Mouse (Mus musculus) kidney, adult 10 weeks (tissue): ENCODE results near the gene Evpl. TPM values are rescaled to one million over a fixed set of nuclear protein-coding genes. Genes with fewer than 3 reads are reported as not detected.

Source experiments
- polyA plus RNA-seq: library from polyadenylated mRNA; stranded (reverse); fragments of 350-450 nt; fragmentation: Illumina TruSeq; extraction: RNeasy Lipid Tissue Mini Kit (QIAGEN cat#74804); gene quantifications from one replicate; pipeline ENCODE4 v1.2.3, GENCODE M21; 2014; ENCODE audit warnings: low read depth, low replicate concordance

Evpl gene
- not detected for polyA plus RNA-seq

DNA sequence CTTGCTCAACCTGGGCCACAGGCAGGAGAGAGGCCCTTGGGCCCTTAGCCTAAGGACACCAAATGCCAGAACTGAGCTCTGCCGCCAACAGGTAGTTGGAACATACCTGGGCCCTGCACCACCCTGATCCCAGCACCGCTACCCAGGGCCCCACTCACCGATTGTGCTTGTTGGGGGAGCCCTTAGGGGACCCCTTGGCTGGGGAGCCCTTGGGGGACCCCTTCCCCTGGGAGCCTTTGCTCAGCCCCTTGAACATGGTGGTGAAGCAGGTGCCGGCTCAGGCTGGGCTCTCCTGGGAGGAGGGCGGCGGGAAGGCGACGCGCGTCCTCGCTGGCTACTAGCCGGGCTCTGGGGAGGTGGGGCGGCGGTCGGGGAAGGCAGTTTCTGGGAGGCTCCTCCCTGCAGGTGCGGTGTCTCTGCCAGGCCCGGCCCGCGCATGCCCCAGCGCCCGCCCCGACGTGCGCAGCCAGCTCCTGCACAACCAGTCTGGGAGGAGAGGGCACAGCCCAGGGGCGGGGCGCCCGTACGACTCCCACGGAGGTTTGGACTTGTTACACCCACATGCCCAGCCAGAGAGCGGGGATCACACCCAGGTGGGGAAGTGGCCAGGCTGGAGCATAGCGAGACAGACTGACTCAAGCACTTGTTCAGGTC, at the start of gene Evpl:
Gene Evpl (minus strand): TSS at position 336 of the 654 bp plus-strand sequence.

DNA sequence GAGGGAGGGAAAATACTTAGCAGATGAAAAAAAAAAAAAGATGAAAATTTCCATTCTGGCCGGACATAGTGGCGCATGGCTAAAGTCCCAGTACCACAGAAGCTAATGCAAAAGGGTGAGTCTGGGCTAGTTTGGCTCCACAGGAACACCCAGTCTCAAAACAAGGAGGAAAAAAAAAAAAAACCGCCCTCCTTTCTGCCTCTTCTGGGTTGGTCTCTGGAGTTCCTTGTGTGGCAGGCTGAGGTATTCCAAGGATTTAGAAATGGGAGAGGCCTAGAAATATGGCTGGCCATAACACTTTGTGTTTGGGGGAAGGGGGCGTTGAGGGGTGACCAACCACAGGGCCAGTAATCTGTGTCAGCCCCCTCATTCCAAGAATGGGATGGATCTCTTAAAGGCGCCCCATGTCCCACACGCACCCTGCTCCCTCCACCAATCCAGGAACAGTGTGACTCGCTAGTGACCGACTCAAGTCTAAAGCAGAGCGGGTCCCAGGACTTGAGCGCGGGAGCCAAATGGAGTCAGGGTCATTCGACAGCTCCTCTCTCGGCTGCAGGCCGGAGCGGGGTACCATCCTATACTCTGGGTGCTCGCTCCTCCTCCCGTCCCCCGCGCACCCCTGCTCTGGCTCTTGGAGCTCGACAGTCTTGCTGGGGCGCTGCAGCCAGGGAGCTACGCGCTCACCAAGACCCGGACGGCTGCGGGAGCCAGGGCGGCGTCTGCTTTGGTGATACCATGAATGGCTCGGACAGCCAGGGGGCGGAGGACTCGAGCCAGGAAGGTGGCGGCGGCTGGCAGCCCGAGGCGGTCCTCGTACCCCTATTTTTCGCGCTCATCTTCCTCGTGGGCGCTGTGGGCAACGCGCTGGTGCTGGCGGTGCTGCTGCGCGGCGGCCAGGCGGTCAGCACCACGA, 43.1 kb upstream of the Evpl start, which contains the start of gene Galr2:
Gene Galr2 (plus strand): TSS at position 189 of the 913 bp plus-strand sequence.

DNA sequence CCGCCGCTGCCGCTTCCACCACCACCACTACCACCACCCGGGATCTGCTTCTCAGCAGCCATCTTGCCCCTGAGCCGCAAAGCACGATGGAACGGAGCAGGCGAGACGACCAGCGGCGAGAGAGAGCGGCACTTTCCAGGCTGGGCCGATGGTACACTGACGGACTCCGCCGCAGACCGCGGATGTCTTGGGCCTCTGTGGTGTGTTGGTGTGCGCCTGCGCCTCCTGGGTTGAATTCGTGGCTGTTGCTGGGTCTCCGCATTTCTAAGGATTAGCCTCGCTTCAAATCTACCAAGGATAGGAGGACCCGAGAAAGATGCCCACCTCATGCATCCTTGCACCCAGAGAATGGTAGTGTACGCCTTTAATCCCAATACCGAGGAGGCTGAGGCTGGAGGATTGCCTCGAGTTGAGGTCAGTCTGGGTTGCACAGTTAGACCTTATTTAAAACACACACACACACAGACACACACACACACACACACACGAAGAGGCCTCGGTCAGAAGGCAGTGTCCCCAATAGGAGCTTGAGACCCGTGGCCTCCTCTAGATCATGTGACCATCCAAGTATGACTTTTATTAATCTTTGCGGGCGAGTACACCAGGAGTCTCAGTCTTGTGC, 36.3 kb upstream of the Evpl start, which contains the start of gene Srp68:
Gene Srp68 (minus strand): TSS at position 173 of the 622 bp plus-strand sequence.

DNA sequence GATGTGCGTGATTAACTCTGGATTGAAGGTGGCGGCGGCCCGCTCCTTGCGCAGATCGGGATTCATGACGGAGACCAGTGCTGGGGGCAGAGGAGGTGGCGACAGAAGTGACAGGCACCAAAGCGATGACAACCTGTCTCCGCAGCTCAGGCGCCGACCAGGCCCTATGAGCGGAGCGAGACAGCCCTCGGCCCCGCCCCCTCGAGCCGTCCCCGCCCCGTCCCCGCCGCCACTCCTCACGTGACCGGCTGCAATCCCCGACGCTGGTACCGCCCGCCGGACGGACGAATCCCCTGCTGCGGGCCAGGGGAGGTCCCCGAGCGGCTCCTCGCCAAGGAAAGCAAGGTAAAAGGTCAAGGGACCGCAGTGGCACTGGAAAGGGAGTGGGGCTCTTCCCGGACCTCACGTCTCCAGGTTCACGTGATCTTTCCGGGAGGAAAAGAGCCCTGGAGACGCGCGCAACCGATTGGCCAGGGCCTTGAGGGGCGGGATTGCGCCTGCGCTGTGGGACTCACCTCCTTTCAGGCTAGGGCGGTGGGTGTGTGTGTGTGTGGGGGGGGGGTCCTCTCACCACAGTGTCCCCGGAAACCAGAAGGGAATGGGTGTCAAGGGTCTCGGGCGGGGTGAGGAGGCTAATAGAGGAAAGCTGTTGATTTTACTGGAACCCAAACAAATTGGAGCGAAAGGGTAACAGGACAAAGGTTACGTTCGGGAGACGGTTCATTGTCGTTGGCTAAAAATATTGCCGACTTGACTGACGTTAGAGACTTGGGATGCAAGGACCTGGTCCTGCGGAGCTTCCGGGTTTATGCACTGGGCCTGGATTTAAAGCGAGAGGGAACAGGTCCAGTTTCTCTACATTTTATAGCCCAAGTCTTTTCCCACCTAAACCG, 39.0 kb downstream of the Evpl start, which contains the start of the genes Ten1 and Acox1:
Gene Ten1 (plus strand): TSS at position 217 of the 893 bp plus-strand sequence.
Gene Acox1 (minus strand): TSS at position 407 of the 893 bp plus-strand sequence.

Other genes with a start within 250 kb of the Evpl start
- gene Galk1, start 225.4 kb downstream of the Evpl start, polyA plus RNA-seq, result not detected
- 617 TPM for gene H3f3b, start 210.1 kb downstream of the Evpl start, polyA plus RNA-seq
- 1.1 TPM for gene Unk, start 207.8 kb downstream of the Evpl start, polyA plus RNA-seq
- not detected for gene Unc13d, start 160.1 kb downstream of the Evpl start, polyA plus RNA-seq
- gene Wbp2, start 151.1 kb downstream of the Evpl start, polyA plus RNA-seq, result 27.0 TPM
- gene Trim47, start 110.9 kb downstream of the Evpl start, polyA plus RNA-seq, result not detected
- 5.3 TPM for gene Trim65, start 106.9 kb downstream of the Evpl start, polyA plus RNA-seq
- gene Mrpl38, start 99.2 kb downstream of the Evpl start, polyA plus RNA-seq, result 4.2 TPM
- gene Fbf1, start 69.9 kb downstream of the Evpl start, polyA plus RNA-seq, result 7.5 TPM
- gene Ten1, start 39.2 kb downstream of the Evpl start, polyA plus RNA-seq, result 0.93 TPM
- gene Acox1, start 39.0 kb downstream of the Evpl start, polyA plus RNA-seq, result 274 TPM
- 7.7 TPM for gene Srp68, start 36.1 kb upstream of the Evpl start, polyA plus RNA-seq
- gene Galr2, start 42.9 kb upstream of the Evpl start, polyA plus RNA-seq, result not detected
- 7.0 TPM for gene Exoc7, start 69.2 kb upstream of the Evpl start, polyA plus RNA-seq
- not detected for gene Foxj1, start 97.3 kb upstream of the Evpl start, polyA plus RNA-seq
- 0.36 TPM for gene Rnf157, start 175.0 kb upstream of the Evpl start, polyA plus RNA-seq
- 2.3 TPM for gene Ubald2, start 196.0 kb upstream of the Evpl start, polyA plus RNA-seq
- not detected for gene Qrich2, start 228.2 kb upstream of the Evpl start, polyA plus RNA-seq